Mouse (Mus musculus) megakaryocyte progenitor cell, adult 5-6 weeks (primary cell): ENCODE data around the gene Nmnat2. TPM values are rescaled to one million over a fixed set of nuclear protein-coding genes. Genes with fewer than 3 reads are reported as not detected.

Source experiments
- ATAC-seq: replicated peaks from 2 replicates; pipeline ENCODE4 v1.8.0; 2016; ENCODE audit warnings: mild to moderate bottlenecking, moderate TSS enrichment, inconsistent platforms; ENCODE audit not compliant: poor library complexity
- total RNA-seq, 2 experiments: library from RNA; stranded (forward) in 1 of 2; stranded (reverse) in 1 of 2; fragments of 157-497, 149-512 nt in 1 of 2; fragments of 200-1000 nt in 1 of 2; gene quantifications; 2 replicates each; pipeline versions ENCODE4 v1.2.3 to v1.2.4; 2015 to 2017

Gene Nmnat2
- total RNA-seq (2015) (0.20 TPM in 1 of 2 replicates, not detected in the other), total RNA-seq (2017) (0.21 TPM in 1 of 2 replicates, not detected in the other)

DNA sequence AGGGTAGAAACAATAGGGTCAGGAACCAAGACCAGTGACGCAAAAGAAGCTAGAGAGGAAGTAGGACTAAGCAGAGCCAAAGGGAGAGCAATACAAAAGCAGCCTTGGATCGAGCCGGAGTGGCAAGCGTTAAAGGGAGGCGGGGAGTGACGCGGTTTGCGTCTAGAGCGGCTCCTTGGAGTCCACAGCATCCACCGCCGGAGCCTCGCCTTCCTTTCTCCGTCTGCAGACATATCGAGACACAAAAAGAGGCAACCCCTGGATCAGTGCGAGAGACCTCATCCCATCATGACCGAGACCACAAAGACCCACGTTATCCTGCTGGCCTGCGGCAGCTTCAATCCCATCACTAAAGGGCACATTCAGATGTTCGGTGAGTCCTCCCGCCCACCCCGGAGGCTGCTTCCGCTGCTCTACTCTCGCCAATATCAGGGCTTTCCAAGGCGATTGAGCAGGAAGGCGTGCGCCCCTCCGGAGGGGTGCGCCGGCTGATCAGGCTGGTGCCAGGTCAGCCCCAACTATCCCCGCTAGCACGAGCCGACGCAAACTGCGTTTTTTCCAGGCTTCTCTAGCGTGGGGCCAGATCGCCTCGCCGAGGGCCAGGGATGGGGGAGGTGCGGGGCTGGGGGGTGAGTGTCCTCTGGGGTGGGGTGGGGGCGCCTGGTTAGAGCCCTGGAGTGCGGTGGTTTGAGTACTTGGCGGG is at the start of gene Nmnat2:
TSS of gene Nmnat2 (plus strand) at position 173 of the 703 bp plus-strand sequence.
- no peak for ATAC-seq

DNA sequence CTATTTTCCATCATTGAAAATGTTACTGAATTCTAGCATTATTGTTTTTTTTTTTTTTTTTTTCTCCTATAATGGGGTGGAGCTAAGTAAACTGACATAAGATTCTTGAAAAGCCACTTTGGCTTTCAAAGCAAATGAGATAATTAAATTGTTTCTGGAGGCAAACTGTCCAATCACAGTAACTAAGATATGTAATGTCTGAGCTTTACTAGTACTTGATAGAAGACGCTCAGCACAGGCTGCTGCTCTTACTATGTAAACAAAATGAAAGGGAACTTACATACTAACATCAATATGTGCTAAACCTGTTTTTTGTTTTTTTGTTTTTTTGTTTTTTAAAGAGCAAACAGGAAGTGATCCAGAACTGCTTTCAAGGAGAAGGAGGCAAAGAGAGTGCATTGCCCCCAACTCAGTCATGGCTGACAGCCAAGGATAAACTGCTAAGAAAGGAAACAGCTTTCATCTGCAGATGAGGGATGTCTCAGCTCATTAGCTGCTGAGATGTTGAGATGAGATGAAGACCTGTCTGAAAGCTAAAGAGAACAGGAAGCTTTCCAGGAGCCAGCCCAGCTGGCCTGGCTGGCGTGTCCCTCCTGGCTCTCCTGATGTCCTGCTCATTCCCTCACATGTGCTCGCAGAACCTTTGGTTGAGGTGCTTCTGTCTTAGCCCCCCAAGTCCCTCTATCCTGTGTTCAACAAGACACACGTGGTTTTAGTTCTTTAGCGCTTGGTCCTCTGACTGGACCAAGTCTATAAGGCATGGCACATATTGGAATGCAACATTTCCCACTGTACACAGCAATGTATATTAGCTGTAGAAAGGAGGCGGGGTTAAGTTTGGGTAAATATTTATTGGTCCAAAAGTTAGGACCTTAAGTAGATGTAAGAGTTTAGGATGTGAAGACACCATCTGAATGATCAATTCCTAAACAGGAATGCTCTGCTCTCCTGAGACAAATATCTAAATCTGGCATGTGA is 41.0 kb upstream of the Nmnat2 start:
- no peak for ATAC-seq

DNA sequence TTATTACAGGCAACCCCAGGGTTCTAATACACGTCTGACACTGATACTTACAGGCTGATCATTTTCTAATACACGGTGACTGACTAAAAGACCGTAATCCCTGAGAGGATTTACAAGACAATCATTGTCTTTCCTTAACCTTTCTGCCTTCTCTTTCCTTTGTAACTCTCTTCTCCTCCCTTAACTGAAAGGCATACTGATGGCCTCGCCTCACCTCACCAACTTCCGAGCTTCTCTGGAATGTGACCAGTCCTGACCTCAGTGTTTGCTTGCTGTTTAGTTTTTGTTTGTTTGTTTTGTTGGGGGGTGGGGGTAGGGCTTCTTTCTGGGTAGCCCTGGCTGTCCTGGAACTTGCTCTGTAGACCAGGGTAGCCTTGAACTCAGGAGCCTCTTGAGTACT is 39.0 kb upstream of the Nmnat2 start:
- no peak for ATAC-seq

DNA sequence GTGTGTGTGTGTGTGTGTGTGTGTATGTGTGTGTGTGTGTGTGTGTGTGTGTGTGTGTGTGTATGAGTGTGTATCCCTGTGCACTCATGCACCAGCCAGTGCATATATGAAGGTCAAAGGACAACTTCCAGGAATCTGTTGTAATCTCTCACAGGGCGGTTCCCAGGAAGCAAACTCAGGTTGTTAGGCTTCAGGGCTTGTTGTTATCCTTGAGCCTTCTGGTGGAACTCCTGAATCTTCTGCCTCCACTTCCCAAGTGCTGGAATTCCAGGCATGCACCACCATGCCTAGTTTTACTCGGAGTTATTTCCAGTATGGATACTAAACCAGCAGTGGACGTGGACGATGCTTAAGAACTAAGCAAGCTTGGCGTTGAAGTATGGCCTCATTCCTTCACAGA is 37.9 kb upstream of the Nmnat2 start:
- no peak for ATAC-seq

DNA sequence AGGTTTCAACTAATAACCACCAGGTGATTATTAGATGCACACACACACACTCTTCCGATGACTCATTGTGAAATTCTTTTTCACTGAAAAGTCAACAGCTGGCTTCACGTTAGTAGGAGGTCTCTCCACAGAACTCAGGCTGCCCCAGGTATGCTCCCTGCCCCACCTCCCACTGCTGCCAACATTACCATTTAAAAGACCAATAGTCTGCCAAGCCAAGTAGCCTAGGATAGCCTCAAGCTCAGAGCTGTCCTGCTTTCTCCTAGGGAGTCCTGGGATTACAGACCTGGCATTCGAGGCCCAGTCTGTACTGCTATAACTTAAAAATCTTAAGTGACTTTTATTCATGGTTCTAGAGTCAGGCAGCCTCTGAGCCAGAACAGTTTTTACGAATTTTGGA is 37.2 kb upstream of the Nmnat2 start:
- ATAC-seq: no peak

DNA sequence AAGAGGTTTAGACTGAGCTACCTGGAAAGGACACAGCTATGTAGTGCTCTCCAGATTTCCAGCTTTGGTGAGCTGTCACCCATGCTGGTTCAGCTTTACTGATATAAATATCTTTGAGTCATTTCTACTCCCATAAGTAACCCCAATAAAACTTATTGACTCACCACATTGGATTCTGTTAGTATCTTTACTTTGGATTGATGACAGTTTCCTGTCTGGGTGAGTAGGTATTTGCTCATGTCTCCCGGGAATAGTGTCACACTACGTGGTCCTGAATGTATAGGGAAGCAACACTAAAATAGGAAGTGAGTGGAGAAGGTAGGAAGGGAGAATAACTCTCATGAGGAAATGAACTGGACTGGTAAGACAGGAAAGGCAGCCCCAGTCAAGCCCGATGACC is 33.0 kb upstream of the Nmnat2 start:
- no peak for ATAC-seq

DNA sequence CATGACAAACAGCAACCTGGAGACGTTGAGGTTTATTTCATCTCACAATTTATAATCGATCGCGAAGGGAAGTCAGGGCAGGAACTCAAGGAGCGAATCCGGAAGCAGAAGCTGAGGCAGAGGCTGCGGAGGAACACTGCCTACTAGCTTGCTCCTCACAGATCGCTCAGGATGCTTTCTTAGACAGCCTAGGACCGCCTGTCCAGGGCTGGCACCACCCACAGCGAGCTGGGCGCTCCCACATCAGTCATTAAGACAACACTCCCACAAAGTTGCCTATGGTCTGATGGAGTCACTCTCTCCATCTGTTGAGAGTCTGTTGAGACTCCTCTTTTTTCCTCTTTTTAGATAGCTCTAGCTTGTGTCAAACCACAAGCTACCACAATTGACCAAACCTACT is 20.8 kb upstream of the Nmnat2 start:
- peak; percentile 75 for ATAC-seq

DNA sequence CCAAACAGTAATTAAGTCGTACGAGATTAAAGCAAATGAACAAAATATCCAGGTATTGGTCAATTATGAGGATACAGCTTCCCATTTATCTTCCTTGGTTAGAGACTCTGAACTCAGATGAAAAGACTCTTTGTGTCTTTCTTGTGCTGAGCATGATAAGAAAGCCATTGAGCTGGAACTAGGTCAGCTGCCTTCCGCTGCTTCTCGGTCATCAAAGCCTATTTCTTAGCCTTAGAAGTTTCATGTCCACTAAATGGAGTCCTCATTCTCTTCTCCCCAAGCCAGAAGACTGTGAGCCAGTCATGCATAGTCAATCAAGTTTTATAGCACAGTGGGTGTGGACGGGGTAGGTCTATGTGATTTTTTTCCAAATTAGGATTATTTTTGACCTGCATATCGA is 19.3 kb upstream of the Nmnat2 start:
- ATAC-seq: no peak

DNA sequence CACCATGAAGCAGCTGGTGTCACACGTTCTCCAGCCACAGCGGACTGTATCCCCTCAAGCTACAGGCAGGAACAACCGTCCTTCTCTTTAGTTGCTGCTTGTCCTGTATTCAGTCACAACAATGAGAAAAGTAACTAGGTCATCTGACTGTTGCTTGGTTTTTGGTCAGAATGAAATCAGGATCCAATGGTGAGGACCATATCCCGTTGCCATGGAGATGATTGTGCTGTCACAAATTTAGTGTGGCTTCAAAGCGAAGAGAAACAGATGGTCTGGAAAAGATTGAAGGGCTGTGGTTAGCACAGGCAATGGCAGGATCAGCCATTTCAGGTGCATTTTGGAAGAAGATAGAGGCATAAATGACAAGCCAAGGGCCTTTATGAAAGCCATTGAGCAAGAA is 18.4 kb upstream of the Nmnat2 start:
- no peak for ATAC-seq

DNA sequence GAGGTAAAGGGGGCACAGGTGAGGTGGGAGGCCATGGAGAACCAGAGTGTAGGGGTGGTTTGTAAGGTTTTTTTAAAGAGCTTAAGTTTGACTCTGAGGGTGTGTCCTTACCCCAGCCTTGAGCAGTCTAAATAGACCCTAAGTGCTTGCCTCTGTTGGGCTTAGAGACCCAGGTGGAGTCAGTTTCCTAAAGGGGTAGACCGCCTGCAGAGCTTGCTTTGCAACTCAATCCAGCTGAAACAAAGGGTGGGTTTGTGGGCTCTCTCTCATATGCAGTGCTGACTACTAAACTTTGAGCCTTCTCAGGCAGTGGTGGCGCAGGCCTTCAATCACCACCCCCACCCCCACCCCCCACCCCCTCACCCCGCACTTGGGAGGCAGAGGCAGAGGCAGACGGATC is 11.8 kb upstream of the Nmnat2 start:
- ATAC-seq: no peak

DNA sequence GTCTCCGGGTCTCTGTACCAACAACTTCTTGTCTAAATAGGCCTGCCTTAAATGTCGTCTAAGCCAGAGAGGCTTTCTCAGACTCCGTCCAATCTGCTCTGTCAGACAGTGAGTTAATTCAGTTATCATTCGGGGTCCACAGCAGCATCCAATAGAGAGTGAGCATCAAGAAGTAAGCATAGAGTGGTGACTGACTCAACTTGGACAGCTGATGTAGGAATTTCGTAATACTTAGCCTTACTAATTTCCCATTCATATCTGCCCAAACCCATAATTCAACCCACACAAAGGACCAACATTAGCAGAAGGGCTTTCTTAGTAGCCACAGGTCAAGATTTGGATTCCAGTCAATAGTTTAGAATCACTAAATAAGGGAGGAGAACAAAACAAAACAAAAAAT is 626 bp upstream of the Nmnat2 start:
- ATAC-seq: no peak

DNA sequence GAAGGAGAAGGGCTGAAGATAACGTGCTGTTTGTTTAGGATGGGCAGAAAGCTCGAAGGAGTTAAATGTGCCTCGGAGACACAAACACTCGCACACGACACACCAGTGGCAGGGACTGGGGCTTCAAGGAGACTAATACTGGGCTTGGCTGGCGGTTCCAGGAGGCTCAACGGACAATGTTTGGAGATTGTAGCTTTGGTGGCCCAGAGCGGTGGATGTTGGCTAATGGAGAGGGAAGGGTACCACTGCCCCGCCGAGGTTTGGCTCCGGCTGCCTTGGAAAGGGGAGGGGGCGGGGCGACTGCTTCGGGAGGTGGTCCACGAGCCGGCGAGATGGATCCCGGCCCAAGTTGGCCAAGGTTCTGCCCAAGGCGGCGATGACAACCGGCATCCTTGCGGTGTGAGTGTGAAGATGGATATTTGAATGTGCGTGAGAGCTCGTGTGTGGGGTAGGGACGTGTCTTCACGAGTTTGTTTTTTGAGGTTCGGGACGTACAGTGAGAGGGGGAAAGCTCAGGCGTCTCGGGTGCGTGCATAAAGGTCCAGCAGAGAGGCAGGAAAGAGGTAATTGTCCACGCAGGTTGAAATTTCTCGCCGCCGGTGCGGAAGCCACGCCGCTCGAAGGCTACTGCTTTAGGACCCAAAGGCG is 895 bp downstream of the Nmnat2 start:
- ATAC-seq: peak; percentile 45

DNA sequence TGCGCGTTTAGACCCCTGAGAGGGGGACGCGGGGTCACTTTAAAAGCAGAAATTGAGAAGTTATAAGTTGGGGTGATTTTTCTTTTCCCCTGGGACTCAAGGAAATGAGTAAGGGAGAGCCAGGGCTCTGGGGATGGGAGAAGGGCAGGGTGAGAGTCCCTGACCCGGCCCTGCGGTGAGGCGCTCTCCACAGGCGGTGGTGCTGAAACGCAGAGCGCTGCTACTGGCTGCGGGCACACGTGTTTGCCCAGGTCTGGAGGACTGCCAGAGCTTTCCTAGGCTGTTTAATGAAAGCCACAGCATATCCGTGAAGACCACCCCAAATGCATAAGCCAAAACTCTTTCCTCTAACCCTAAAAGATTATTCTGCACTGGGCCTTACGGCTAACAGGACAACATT is 1.4 kb downstream of the Nmnat2 start:
- ATAC-seq: peak; percentile 98

DNA sequence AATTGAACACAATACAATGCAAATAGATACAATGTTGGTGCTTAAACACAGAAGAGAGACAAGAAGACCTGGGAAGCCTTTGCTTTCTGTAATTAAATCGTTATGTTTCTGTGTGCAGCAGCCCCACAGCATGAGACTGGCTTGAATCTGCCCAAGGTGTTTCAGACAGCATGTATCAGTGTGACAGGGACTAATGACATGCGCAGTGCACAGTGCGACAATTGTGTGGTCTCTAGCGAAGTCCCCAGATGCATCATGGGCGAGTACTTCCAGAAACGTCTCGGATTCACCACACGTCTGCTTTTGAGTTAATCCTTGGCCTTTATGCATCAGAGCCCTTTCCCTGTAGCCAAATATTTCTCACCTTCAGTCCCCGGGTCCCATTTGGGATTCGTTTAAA is 9.6 kb downstream of the Nmnat2 start:
- no peak for ATAC-seq

DNA sequence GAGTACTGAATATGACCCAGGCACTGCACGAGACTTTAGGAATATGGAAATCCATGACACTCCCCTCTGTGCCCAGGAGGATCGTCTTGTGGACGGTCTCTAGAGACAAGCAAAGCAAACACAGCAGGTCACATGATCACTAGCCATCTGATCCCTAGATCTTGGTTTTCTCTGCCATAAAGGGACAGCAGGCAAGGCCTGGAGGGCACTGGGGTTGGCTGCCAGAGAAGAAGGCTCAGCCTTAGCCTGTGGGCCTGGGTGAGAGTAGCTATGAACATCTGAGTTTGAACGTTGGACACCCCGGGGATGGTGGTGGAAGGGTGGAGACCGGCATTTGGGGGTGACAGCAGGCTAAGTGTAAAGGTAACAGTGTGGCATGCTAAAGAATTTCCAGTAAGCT is 11.4 kb downstream of the Nmnat2 start:
- ATAC-seq: no peak

DNA sequence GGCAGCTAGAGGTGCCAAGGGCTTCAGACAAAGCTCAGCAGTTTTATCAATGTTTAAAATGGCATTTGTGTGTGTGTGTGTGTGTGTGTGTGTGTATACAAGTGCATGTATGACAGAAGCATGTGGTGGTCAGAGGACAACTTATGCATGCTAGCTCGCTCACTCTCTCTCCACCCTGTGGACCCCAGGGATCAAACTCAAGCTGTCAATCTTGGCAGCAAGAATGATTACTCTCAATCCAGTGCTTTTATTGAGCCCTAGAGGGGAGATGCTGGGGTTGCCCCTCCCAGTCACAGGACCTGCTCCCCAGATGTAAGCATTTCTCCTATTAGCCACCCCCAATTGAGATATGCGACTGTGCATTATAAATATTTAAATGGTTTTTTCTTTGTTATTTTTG is 11.9 kb downstream of the Nmnat2 start:
- no peak for ATAC-seq

DNA sequence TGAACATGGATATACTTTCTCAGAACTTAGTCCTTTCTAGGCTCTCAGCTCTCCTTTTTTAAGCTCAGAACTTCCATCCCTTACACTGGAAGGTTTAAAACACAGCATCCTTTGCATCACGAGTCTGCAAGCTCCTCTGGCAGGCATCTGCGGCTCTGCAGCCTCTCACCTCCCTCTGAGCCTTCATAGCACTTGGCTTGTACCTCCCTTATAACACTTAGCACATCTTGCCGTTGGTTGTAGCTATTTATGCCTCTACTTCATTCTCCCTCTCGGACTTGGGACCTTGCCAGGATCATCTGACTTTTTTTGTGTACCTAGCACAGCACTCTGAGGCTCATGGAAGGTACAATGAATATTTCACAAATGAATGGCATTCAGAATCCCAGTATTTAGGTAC is 14.3 kb downstream of the Nmnat2 start:
- no peak for ATAC-seq

DNA sequence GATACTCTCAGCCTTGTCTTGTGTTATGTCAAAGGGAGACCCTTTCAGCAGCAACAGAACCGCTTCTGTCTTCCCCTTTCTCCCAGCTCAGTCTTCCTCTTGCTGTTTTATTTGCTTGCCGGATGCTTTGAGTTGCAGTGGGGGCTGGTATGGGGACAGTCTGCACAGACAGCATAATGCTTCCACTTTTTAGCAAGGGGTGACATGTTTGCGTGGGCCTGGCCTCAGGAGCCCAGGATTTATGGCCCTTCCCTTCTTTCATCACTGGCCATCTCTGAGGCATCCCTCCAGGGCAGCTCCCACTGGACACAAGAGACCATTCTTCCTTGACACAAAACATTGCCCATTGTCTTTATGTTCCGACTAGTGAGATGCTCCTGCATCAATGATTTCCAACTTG is 18.2 kb downstream of the Nmnat2 start:
- no peak for ATAC-seq

DNA sequence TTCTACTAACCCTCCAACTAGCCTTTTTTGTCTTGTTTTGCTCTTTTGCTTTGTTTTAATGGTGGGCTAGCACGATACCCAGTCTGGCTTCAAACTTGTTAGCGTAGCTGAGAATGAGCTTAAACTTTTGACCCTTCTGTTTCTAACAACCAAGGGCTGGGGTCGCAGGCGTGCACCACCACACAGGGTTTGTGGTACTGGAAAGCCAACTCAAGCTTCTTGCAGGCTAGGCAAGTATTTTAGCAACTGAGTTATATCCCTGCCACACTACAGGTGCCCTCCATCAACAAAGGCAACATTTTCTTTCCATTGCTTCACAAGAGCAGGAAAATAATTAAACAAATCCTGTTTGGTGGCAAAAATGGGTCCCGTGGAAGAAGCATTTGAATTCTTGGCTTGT is 18.6 kb downstream of the Nmnat2 start:
- no peak for ATAC-seq

DNA sequence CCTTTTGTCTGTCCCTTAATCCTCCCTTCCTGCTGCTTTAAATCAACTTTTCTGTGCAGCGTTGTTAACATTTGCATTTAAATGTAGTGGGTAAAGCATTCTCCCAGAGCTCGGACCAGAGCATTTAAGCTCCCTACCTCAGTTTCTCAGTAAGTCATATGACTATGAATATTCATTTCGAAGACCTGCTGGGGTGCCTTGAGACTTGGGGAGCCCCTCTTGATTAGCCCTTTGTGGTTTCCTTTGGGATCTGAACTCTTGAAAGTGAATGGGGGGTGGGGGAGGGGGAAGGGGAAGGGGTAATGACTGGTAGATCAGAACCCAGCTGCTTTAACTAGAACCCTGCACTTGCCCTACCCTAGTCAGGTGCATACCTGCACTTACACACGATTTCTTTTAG is 19.1 kb downstream of the Nmnat2 start:
- ATAC-seq: no peak

DNA sequence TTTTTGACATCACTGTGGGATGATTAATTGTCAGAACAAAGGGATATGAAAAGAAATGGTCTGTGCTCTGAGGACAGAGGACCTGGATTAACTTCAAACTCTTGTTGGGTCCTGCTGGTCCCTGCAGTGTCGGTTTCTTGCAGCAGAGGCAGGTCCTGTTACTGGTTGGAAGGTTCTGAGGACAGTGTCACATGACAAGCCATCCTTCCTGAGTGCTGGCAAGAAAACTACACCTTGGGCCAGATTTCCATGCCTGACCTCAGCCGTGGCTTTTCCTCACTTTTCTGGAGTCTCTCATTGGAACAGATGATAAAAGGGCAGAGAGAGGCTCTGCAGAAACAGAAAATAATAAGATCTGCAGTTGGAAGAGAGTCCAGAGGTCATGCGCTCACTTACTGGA is 20.4 kb downstream of the Nmnat2 start:
- ATAC-seq: no peak

DNA sequence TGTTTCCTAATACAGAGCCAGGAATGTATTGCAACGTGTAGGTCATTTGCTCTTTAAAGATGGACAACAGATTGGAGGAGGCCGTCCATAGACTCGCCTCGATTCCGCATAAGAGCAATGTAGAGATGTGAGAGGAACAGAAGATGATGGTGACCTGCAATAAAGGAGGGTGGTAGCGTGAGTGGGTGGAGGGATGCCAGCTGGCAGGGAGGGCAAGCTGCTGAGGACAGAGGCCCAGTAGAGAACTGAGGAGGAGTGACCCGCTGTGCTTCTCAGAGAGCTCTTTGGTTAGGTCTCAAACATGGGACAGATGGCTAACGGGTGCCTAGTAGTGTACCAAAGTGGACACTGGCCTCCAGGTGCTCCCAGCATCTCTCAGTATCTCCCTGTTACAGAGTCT is 23.9 kb downstream of the Nmnat2 start:
- ATAC-seq: no peak
